Mouse (Mus musculus) heart, postnatal 0 days (tissue): ENCODE measurements around the gene Arsb.

Experiments used
- CTCF ChIP-seq: IDR thresholded peaks from 2 replicates; pipeline ENCODE4 v1.5.1; 2016; ENCODE audit warnings: antibody characterized with exemption, control low read depth, low read depth
- EP300 ChIP-seq: IDR thresholded peaks from 2 replicates; pipeline ENCODE4 v1.6.1; 2016; ENCODE audit warnings: antibody characterized with exemption, low read depth

DNA sequence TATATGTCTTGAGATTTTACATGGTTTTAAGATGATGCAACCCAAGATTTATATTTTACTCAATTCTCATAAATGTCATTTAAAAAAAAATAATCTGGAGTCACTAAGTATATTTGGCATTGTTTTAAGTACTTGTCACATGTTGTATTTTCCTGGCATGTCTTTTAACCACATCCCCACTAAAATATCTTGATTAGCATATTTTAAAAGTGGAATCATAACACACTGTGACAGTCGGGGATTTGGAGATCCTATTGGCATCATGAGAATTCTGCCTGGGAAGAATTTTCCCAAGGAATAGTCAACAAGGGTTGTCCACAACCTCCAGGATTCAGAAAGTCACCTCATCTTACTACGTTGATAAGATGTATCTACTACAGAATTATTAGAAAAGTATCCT lies 106.5 kb downstream of the Arsb start:
- TF ChIP-seq CTCF (no peak), EP300 (no peak)
